11 mouse cellular contexts compared by ENCODE assay signal in the genomic region with DNA sequence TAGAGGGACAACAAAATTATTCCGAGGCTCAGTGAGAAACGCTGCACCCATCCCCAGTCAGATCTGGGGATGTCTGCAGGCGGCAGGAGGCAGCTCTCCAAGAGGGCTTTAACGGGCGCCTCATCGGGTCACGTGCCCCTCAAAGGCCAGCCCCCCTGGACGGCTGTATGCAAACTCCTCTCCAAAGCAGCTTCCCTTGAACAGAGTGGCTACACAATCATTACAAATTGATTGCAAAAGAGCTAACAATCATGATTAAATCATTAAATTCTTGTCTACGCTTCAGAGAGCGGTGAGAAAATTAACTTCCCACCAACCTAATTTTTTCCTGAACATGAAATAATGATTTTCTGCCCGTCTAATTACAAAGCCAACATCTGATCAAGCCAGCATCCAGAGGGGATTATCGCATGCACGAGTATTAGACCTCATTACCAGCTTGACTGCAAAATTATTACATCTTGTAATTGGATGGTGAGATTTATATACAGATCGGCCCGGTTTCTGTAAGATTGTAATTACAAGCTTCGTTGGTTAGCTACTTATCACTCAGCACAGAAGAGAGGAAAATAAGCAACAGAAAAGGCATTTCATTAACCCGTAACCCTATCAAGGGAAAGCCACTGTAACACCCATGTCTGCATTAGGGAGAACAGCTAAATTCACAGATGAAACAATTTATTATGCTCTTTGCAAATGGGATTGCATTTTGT.
A peak's percentile ranks its signal among the peaks of the same experiment; 100 is the strongest.
DNase-seq lines count a peak whose midpoint lies in the region; ATAC-seq and TF ChIP-seq lines count a peak whose summit lies in the region.
"Had no signal": no experiment of that assay in that cellular context is flagged by ENCODE, and none has a peak within 500 bp of the region (broad histone marks: within the 10 kb centered on the region; RNA-seq: fewer than 3 reads in every experiment).

No protein-coding gene starts in this region.

- H3K4me1 ChIP-seq in forebrain, embryonic 12.5 days: peaks cover 13% of the 10 kb centered on the region
- peaks cover 7% of the 10 kb centered on the region; the same call in 1 of the 2 replicates for H3K4me1 ChIP-seq in limb, embryonic 10.5 days
- H3K4me1 ChIP-seq in neural tube, embryonic 14.5 days (ENCODE audit: control insufficient read depth, insufficient read depth, low read length): 0 out of 2 replicates have a peak, but pooled peaks cover 2% of the 10 kb centered on the region
- H3K4me1 ChIP-seq in lung, postnatal 0 days (ENCODE audit: insufficient read depth, low read depth, low read length): no peaks in the 10 kb centered on the region
- H3K4me1 ChIP-seq: stomach, embryonic 15.5 days had no signal

- peak; percentile 92 for ATAC-seq in forebrain, embryonic 12.5 days (ENCODE audit: low FRiP score)
- peak; percentile 88 for ATAC-seq in neural tube, embryonic 14.5 days (ENCODE audit: low read depth)
- ATAC-seq in lung, postnatal 0 days: no peak
- ATAC-seq: liver, postnatal 0 days had no signal

- 0 out of 2 replicates have a peak overlapping the region, but pooled peaks have one; percentile 13 for H3K4me2 ChIP-seq in forebrain, embryonic 12.5 days
- peak overlapping the region; percentile 11; the same call in 1 of the 2 replicates for H3K4me2 ChIP-seq in neural tube, embryonic 14.5 days (ENCODE audit: low read depth, low read length)
- H3K4me2 ChIP-seq in lung, postnatal 0 days (replicated peaks; ENCODE audit: low read depth, low read length): no peak overlapping the region
- H3K4me2 ChIP-seq: stomach, embryonic 15.5 days had no signal

- no peak for TF ChIP-seq CTCF in lung, postnatal 0 days (IDR thresholded peaks at IDR 0.05)
- no peak for TF ChIP-seq CTCF in gastrocnemius, adult 2 months (IDR thresholded peaks at IDR 0.05)

- H3K27ac ChIP-seq in forebrain, embryonic 12.5 days: no peak overlapping the region
- no peak overlapping the region for H3K27ac ChIP-seq in limb, embryonic 10.5 days
- peak overlapping the region; percentile 23; the same call in 1 of the 2 replicates for H3K27ac ChIP-seq in neural tube, embryonic 14.5 days (ENCODE audit: low read depth, low read length)
- H3K27ac ChIP-seq in lung, postnatal 0 days (ENCODE audit: low read length): no peak overlapping the region
- H3K27ac ChIP-seq in gastrocnemius, adult 2 months: no peak overlapping the region
- H3K27ac ChIP-seq: stomach, embryonic 15.5 days had no signal

- DNase-seq in lung, postnatal 10 days: peak; percentile 11
- DNase-seq in lung, postnatal 4 days: no peak
- no peak for DNase-seq in limb, embryonic 10.5 days (ENCODE audit: low spot score)
- no peak for DNase-seq in lung, postnatal 0 days (ENCODE audit: low spot score)
- DNase-seq in gastrocnemius, adult 2 months: no peak
- DNase-seq in heart, postnatal 10 days: no peak
- DNase-seq: adrenal gland, adult 8-10 months; liver, postnatal 0 days had no signal

- no peak overlapping the region for H3K4me3 ChIP-seq in forebrain, embryonic 12.5 days (replicated peaks)
- H3K4me3 ChIP-seq in limb, embryonic 10.5 days: 0 out of 2 replicates have a peak overlapping the region, but pooled peaks have one; percentile 19
- H3K4me3 ChIP-seq in neural tube, embryonic 14.5 days (ENCODE audit: low read depth, low read length): no peak overlapping the region
- H3K4me3 ChIP-seq in lung, postnatal 0 days (ENCODE audit: low read depth, low read length): no peak overlapping the region
- no peak overlapping the region for H3K4me3 ChIP-seq in gastrocnemius, adult 2 months
- H3K4me3 ChIP-seq: stomach, embryonic 15.5 days had no signal

- no peaks in the 10 kb centered on the region for H3K36me3 ChIP-seq in forebrain, embryonic 12.5 days (replicated peaks)
- H3K36me3 ChIP-seq in limb, embryonic 10.5 days: no peaks in the 10 kb centered on the region
- no peaks in the 10 kb centered on the region for H3K36me3 ChIP-seq in neural tube, embryonic 14.5 days (ENCODE audit: control insufficient read depth, insufficient read depth, low read length)
- no peaks in the 10 kb centered on the region for H3K36me3 ChIP-seq in lung, postnatal 0 days (ENCODE audit: insufficient read depth, low read length)
- H3K36me3 ChIP-seq: stomach, embryonic 15.5 days had no signal

- TF ChIP-seq EP300 in lung, postnatal 0 days (IDR thresholded peaks at IDR 0.05): no peak

- H3K27me3 ChIP-seq in forebrain, embryonic 12.5 days: peaks cover 47% of the 10 kb centered on the region
- H3K27me3 ChIP-seq in limb, embryonic 10.5 days (ENCODE audit: low read depth, poor library complexity, severe bottlenecking): 0 out of 2 replicates have a peak, but pooled peaks cover 6% of the 10 kb centered on the region
- H3K27me3 ChIP-seq in neural tube, embryonic 14.5 days (ENCODE audit: control insufficient read depth, insufficient read depth, low read length): no peaks in the 10 kb centered on the region
- no peaks in the 10 kb centered on the region for H3K27me3 ChIP-seq in lung, postnatal 0 days (replicated peaks; ENCODE audit: insufficient read depth, low read length)
- H3K27me3 ChIP-seq: stomach, embryonic 15.5 days had no signal

- no peaks in the 10 kb centered on the region for H3K9me3 ChIP-seq in forebrain, embryonic 12.5 days
- no peaks in the 10 kb centered on the region for H3K9me3 ChIP-seq in limb, embryonic 10.5 days (replicated peaks)
- H3K9me3 ChIP-seq in neural tube, embryonic 14.5 days (ENCODE audit: control insufficient read depth, low read length): no peaks in the 10 kb centered on the region
- H3K9me3 ChIP-seq in lung, postnatal 0 days (ENCODE audit: low read length): no peaks in the 10 kb centered on the region
- H3K9me3 ChIP-seq: stomach, embryonic 15.5 days had no signal

- 13% methylated on average over 17 of the region's 17 CpGs for WGBS in forebrain, embryonic 12.5 days
- 33% methylated on average over 17 of the region's 17 CpGs for whole genome bisulfite sequencing in limb, embryonic 10.5 days
- WGBS in neural tube, embryonic 14.5 days: 15% methylated on average over 17 of the region's 17 CpGs
- WGBS in lung, postnatal 0 days: 50% methylated on average over 17 of the region's 17 CpGs

- intact Hi-C loops in gastrocnemius, adult 2 months (cut with DNase I): no loop called here
- intact Hi-C loops in heart, postnatal 10 days (cut with DNase I): no loop called here

- H3K9ac ChIP-seq in forebrain, embryonic 12.5 days: no peak overlapping the region
- H3K9ac ChIP-seq in neural tube, embryonic 14.5 days (replicated peaks; ENCODE audit: low read depth, low read length): no peak overlapping the region
- no peak overlapping the region for H3K9ac ChIP-seq in lung, postnatal 0 days (replicated peaks; ENCODE audit: low read depth)
- H3K9ac ChIP-seq: liver, postnatal 0 days; stomach, embryonic 15.5 days had no signal
